Mouse (Mus musculus) small intestine, adult 2 months (tissue): ENCODE results near the gene Slmap.
"Not testable (repeated sequence)": the region's sequence is repeated elsewhere in the genome, so short reads cannot be mapped to it uniquely, and the experiment has no call there.

ENCODE experiments used
- CTCF ChIP-seq: fragments of 200-500 bp; IDR thresholded peaks from 2 replicates; pipeline ENCODE4 v1.5.1; 2012; ENCODE audit warnings: low read depth, mild to moderate bottlenecking, control low read depth, inconsistent platforms, low read length, moderate library complexity, mixed read lengths; ENCODE audit not compliant: insufficient replicate concordance, insufficient read length; ENCODE audit errors: extremely low read depth
- POLR2A ChIP-seq: fragments of 200-500 bp; IDR thresholded peaks from 2 replicates; pipeline ENCODE4 v1.6.1; 2012; ENCODE audit warnings: low read depth, mild to moderate bottlenecking, control low read depth, inconsistent platforms, low read length, moderate library complexity

- TF ChIP-seq CTCF, POLR2A: not testable (repeated sequence)
Measured at GRCm38 (mm10) chr14:26388961-26389360, 145.8 kb downstream of the Slmap start.
